Mouse (Mus musculus): Measurements from ENCODE around the gene Slc39a10. TPM values are rescaled to one million over a fixed set of nuclear protein-coding genes. Genes with fewer than 3 reads are reported as not detected.

The Slc39a10 gene
- 78.6 TPM for polyA plus RNA-seq (2014; fragmentation: Illumina TruSeq; extraction: RNeasy Lipid Tissue Mini Kit (QIAGEN cat#74804); ENCODE audit: low read depth, low replicate concordance)

DNA sequence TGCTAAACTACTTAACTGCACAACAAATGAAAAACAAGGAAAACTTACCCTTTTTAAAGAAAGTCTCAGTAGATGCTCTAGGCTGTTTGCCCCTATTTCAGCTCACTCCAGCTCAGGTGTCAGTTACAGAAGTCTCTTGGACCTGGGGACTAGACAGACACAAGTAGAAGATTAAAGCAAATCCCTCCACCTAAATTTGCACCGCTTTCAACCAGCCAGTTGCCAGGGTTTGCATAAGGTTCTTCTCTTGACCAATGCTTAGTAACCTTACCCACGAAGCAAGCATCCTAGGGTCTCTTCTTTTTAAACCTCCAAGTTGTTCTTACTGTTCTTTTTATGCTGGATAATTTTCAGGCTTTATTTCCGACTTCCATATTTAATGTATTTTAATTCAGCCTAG, at the start of gene Slc39a10:
TSS of gene Slc39a10 (minus strand) at position 101 of the 400 bp plus-strand sequence.

Data from testis, adult 10 weeks (tissue).